Comparison of ENCODE assay signal across 18 mouse cellular contexts in the genomic region with DNA sequence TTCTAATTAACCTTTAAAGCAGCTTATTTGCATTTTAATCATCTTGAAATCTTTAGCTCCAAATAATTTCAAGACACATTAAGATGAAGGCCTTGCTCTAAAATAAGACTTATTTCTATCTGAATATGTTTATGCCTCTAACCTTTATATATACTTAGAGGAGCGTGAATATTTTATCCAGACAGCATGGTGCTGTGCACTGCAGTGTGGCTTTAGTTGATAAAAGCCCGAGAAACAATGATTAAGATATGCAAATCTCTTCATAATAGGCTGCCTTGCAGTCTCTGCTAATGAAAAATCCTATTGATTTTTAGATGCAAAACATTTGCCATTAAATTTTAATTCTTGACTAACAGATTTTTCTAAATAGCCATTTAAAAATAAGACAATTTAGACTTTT.
"Had no signal": no experiment of that assay in that cellular context is flagged by ENCODE, and none has a peak within 500 bp of the region (broad histone marks: within the 10 kb centered on the region; RNA-seq: fewer than 3 reads in every experiment).

No protein-coding gene starts in this region.

- DNase-seq: kidney, adult 2 months; kidney, postnatal 25 days; layer of hippocampus, adult 9-11 months; liver; lung, adult 18-20 months; lung, postnatal 10 days; lung, postnatal 36 days; thymus, adult 18-20 months; thymus, postnatal 36 days had no signal

- H3K9ac ChIP-seq: limb, embryonic 13.5 days; liver, embryonic 12.5 days; liver, embryonic 15.5 days; lung, embryonic 15.5 days; midbrain, embryonic 12.5 days had no signal

- H3K4me3 ChIP-seq: layer of hippocampus, adult 2 months; limb, embryonic 10.5 days; limb, embryonic 13.5 days; liver, embryonic 12.5 days; liver, embryonic 15.5 days; lung, embryonic 15.5 days; midbrain, embryonic 12.5 days had no signal

- H3K27ac ChIP-seq: kidney, postnatal 0 days; layer of hippocampus, adult 2 months; limb, embryonic 10.5 days; limb, embryonic 13.5 days; liver, embryonic 12.5 days; liver, embryonic 15.5 days; lung, embryonic 15.5 days had no signal

- H3K9me3 ChIP-seq: limb, embryonic 10.5 days; limb, embryonic 13.5 days; liver, embryonic 12.5 days; liver, embryonic 15.5 days; lung, embryonic 15.5 days; midbrain, embryonic 12.5 days had no signal

- H3K36me3 ChIP-seq: limb, embryonic 10.5 days; limb, embryonic 13.5 days; liver, embryonic 12.5 days; liver, embryonic 15.5 days; lung, embryonic 15.5 days; midbrain, embryonic 12.5 days had no signal

- H3K4me2 ChIP-seq: limb, embryonic 13.5 days; liver, embryonic 12.5 days; liver, embryonic 15.5 days; lung, embryonic 15.5 days; midbrain, embryonic 12.5 days had no signal

- H3K27me3 ChIP-seq: limb, embryonic 13.5 days; liver, embryonic 12.5 days; liver, embryonic 15.5 days; lung, embryonic 15.5 days; megakaryocyte, embryonic 14.5 days; midbrain, embryonic 12.5 days had no signal

- ATAC-seq: liver, embryonic 12.5 days had no signal

- H3K4me1 ChIP-seq: liver, embryonic 12.5 days; liver, embryonic 15.5 days; megakaryocyte, embryonic 14.5 days had no signal
